Mouse (Mus musculus) erythroblast, embryonic 14.5 days (primary cell): ENCODE measurements around the gene Ccdc137.

ENCODE experiments used
- GATA1 ChIP-seq: IDR thresholded peaks from 2 replicates; pipeline ENCODE4 v1.6.1; 2012; ENCODE audit warnings: low read length, inconsistent platforms, mixed read lengths
- TAL1 ChIP-seq: IDR thresholded peaks from 3 replicates; pipeline ENCODE4 v1.6.1; 2012; ENCODE audit warnings: low read length, inconsistent platforms, mixed read lengths

DNA sequence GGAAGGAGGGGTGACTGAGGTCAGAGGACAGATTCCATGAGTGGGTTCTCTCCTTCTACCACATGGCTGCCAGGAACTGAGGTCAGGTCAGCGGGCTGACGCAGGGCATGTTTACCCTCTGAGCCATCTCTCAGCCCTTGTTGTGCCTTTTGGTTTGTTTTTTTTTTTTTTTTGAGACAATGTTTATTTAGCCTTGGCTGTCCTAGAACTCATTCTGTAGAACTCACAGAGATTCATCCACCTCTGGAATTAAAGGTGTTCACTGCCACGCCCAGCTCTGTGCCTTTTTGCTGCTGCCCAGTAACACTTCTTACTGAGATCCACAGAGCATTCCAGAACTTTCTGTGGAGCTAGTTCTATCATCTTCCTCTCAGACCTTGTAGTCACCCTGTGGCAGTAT is 47.7 kb downstream of the Ccdc137 start:
- TF ChIP-seq TAL1 (no peak), GATA1 (no peak)
